Mouse (Mus musculus): ENCODE results near the gene Rab34. TPM values are rescaled to one million over a fixed set of nuclear protein-coding genes. Genes with fewer than 3 reads are reported as not detected.

Rab34 gene
- polyA plus RNA-seq (2014; fragmentation: Illumina TruSeq; extraction: RNeasy Lipid Tissue Mini Kit (QIAGEN cat#74804); ENCODE audit: insufficient read depth, low read depth, low replicate concordance): 29.1 TPM

GRCm38 (mm10) chr11:78188331-78189233, at the start of gene Rab34:
Gene Rab34, plus strand, starts transcription at chr11:78188430.

GRCm38 (mm10) chr11:78164924-78165760, 23.1 kb upstream of the Rab34 start, which contains the start of gene Traf4:
Gene Traf4, minus strand, starts transcription at chr11:78165589.

GRCm38 (mm10) chr11:78176402-78176862, 11.8 kb upstream of the Rab34 start, which contains the start of the genes Nek8 and Tlcd1:
Gene Nek8, minus strand, starts transcription at chr11:78176675.
Gene Tlcd1, plus strand, starts transcription at chr11:78176711.

GRCm38 (mm10) chr11:78182961-78183844, 5.0 kb upstream of the Rab34 start, which contains the start of gene Rpl23a:
Gene Rpl23a, minus strand, starts transcription at chr11:78183584.

GRCm38 (mm10) chr11:78193113-78193512, 4.9 kb downstream of the Rab34 start, which contains the start of gene Proca1:
Gene Proca1, plus strand, starts transcription at chr11:78193392.

Other genes with a start within 250 kb of the Rab34 start
- 15.7 TPM for gene Phf12, start 205.7 kb upstream of the Rab34 start, polyA plus RNA-seq (2014; fragmentation: Illumina TruSeq; extraction: RNeasy Lipid Tissue Mini Kit (QIAGEN cat#74804); ENCODE audit: insufficient read depth, low read depth, low replicate concordance)
- 8.8 TPM for gene Dhrs13, start 156.2 kb upstream of the Rab34 start, polyA plus RNA-seq (2014; fragmentation: Illumina TruSeq; extraction: RNeasy Lipid Tissue Mini Kit (QIAGEN cat#74804); ENCODE audit: insufficient read depth, low read depth, low replicate concordance)
- gene Flot2, start 150.5 kb upstream of the Rab34 start, polyA plus RNA-seq (2014; fragmentation: Illumina TruSeq; extraction: RNeasy Lipid Tissue Mini Kit (QIAGEN cat#74804); ENCODE audit: insufficient read depth, low read depth, low replicate concordance): 43.6 TPM
- 11.6 TPM for gene Eral1, start 108.0 kb upstream of the Rab34 start, polyA plus RNA-seq (2014; fragmentation: Illumina TruSeq; extraction: RNeasy Lipid Tissue Mini Kit (QIAGEN cat#74804); ENCODE audit: insufficient read depth, low read depth, low replicate concordance)
- 5.8 TPM for gene Fam222b, start 93.8 kb upstream of the Rab34 start, polyA plus RNA-seq (2014; fragmentation: Illumina TruSeq; extraction: RNeasy Lipid Tissue Mini Kit (QIAGEN cat#74804); ENCODE audit: insufficient read depth, low read depth, low replicate concordance)
- gene Traf4, start 22.8 kb upstream of the Rab34 start, polyA plus RNA-seq (2014; fragmentation: Illumina TruSeq; extraction: RNeasy Lipid Tissue Mini Kit (QIAGEN cat#74804); ENCODE audit: insufficient read depth, low read depth, low replicate concordance): 10.4 TPM
- gene Nek8, start 11.8 kb upstream of the Rab34 start, polyA plus RNA-seq (2014; fragmentation: Illumina TruSeq; extraction: RNeasy Lipid Tissue Mini Kit (QIAGEN cat#74804); ENCODE audit: insufficient read depth, low read depth, low replicate concordance): 6.4 TPM
- 10.2 TPM for gene Tlcd1, start 11.7 kb upstream of the Rab34 start, polyA plus RNA-seq (2014; fragmentation: Illumina TruSeq; extraction: RNeasy Lipid Tissue Mini Kit (QIAGEN cat#74804); ENCODE audit: insufficient read depth, low read depth, low replicate concordance)
- gene Rpl23a, start 4.8 kb upstream of the Rab34 start, polyA plus RNA-seq (2014; fragmentation: Illumina TruSeq; extraction: RNeasy Lipid Tissue Mini Kit (QIAGEN cat#74804); ENCODE audit: insufficient read depth, low read depth, low replicate concordance): 2,050 TPM
- gene Proca1, start 5.0 kb downstream of the Rab34 start, polyA plus RNA-seq (2014; fragmentation: Illumina TruSeq; extraction: RNeasy Lipid Tissue Mini Kit (QIAGEN cat#74804); ENCODE audit: insufficient read depth, low read depth, low replicate concordance): 6.4 TPM
- 85.1 TPM for gene Sdf2, start 57.3 kb downstream of the Rab34 start, polyA plus RNA-seq (2014; fragmentation: Illumina TruSeq; extraction: RNeasy Lipid Tissue Mini Kit (QIAGEN cat#74804); ENCODE audit: insufficient read depth, low read depth, low replicate concordance)
- gene Supt6, start 57.6 kb downstream of the Rab34 start, polyA plus RNA-seq (2014; fragmentation: Illumina TruSeq; extraction: RNeasy Lipid Tissue Mini Kit (QIAGEN cat#74804); ENCODE audit: insufficient read depth, low read depth, low replicate concordance): 17.9 TPM
- gene 2610507B11Rik, start 73.3 kb downstream of the Rab34 start, polyA plus RNA-seq (2014; fragmentation: Illumina TruSeq; extraction: RNeasy Lipid Tissue Mini Kit (QIAGEN cat#74804); ENCODE audit: insufficient read depth, low read depth, low replicate concordance): 32.5 TPM
- gene BC030499, start 102.4 kb downstream of the Rab34 start, polyA plus RNA-seq (2014; fragmentation: Illumina TruSeq; extraction: RNeasy Lipid Tissue Mini Kit (QIAGEN cat#74804); ENCODE audit: insufficient read depth, low read depth, low replicate concordance): not detected
- gene Spag5, start 113.1 kb downstream of the Rab34 start, polyA plus RNA-seq (2014; fragmentation: Illumina TruSeq; extraction: RNeasy Lipid Tissue Mini Kit (QIAGEN cat#74804); ENCODE audit: insufficient read depth, low read depth, low replicate concordance): 0.42 TPM
- gene Aldoc, start 134.5 kb downstream of the Rab34 start, polyA plus RNA-seq (2014; fragmentation: Illumina TruSeq; extraction: RNeasy Lipid Tissue Mini Kit (QIAGEN cat#74804); ENCODE audit: insufficient read depth, low read depth, low replicate concordance): 6.4 TPM
- 24.9 TPM for gene Pigs, start 140.0 kb downstream of the Rab34 start, polyA plus RNA-seq (2014; fragmentation: Illumina TruSeq; extraction: RNeasy Lipid Tissue Mini Kit (QIAGEN cat#74804); ENCODE audit: insufficient read depth, low read depth, low replicate concordance)
- gene Unc119, start 155.1 kb downstream of the Rab34 start, polyA plus RNA-seq (2014; fragmentation: Illumina TruSeq; extraction: RNeasy Lipid Tissue Mini Kit (QIAGEN cat#74804); ENCODE audit: insufficient read depth, low read depth, low replicate concordance): 40.3 TPM
- not detected for gene Foxn1, start 198.1 kb downstream of the Rab34 start, polyA plus RNA-seq (2014; fragmentation: Illumina TruSeq; extraction: RNeasy Lipid Tissue Mini Kit (QIAGEN cat#74804); ENCODE audit: insufficient read depth, low read depth, low replicate concordance)
- gene Slc13a2, start 233.8 kb downstream of the Rab34 start, polyA plus RNA-seq (2014; fragmentation: Illumina TruSeq; extraction: RNeasy Lipid Tissue Mini Kit (QIAGEN cat#74804); ENCODE audit: insufficient read depth, low read depth, low replicate concordance): 0.40 TPM